Mouse (Mus musculus): ENCODE data around the gene Wfs1. TPM values are rescaled to one million over a fixed set of nuclear protein-coding genes. Genes with fewer than 3 reads are reported as not detected.

Wfs1 gene
- polyA plus RNA-seq, 1 experiment: 83.4 TPM

- Histone ChIP-seq H3K27me3 (ENCODE audit: control insufficient read depth, insufficient read depth, insufficient read length) (no peaks in the 10 kb centered on the region), H3K4me3 (no peak overlapping the region), H3K36me3 (ENCODE audit: control insufficient read depth, insufficient read depth) (peaks cover 7% of the 10 kb centered on the region), H3K79me2 (ENCODE audit: control insufficient read depth, insufficient read depth) (peaks cover 14% of the 10 kb centered on the region), H3ac (ENCODE audit: control insufficient read depth, insufficient read length) (no peak overlapping the region), H3K4me2 (ENCODE audit: low read depth) (no peak overlapping the region)
- TF ChIP-seq POLR2A (IDR thresholded peaks at IDR 0.05; ENCODE audit: insufficient read length, low read depth) (no peak), MYOG (IDR thresholded peaks at IDR 0.05; ENCODE audit: control insufficient read depth in 1 of 3, insufficient read depth in 1 of 3, insufficient read length in 2 of 3, low read depth in 2 of 3) (peak in 2 of 3 experiments; percentile 75 to 96), MYOD1 (IDR thresholded peaks at IDR 0.05; ENCODE audit: control insufficient read depth in 1 of 3, insufficient read length in 2 of 3, low read depth in 2 of 3) (peak; percentile 22 to 93 (median 90)), REST (IDR thresholded peaks at IDR 0.05; ENCODE audit: insufficient read depth, insufficient read length) (no peak), TCF3 (IDR thresholded peaks at IDR 0.05; ENCODE audit: insufficient read length, low read depth) (peak; percentile 82), MAX (IDR thresholded peaks at IDR 0.05; ENCODE audit: low read depth) (no peak)
These were observed 9.4 kb downstream of the Wfs1 start for GRCm38 (mm10) chr5:36979631-36980030.

GRCm38 (mm10) chr5:36979001-36979400 lies 10.0 kb downstream of the Wfs1 start:
- no peak overlapping the region for H3K4me2 ChIP-seq (ENCODE audit: low read depth)
- H3K36me3 ChIP-seq (ENCODE audit: control insufficient read depth, insufficient read depth): peaks cover 7% of the 10 kb centered on the region
- no peak overlapping the region for H3K4me3 ChIP-seq
- H3K79me2 ChIP-seq (ENCODE audit: control insufficient read depth, insufficient read depth): peaks cover 9% of the 10 kb centered on the region
- no peaks in the 10 kb centered on the region for H3K27me3 ChIP-seq (ENCODE audit: control insufficient read depth, insufficient read depth, insufficient read length)
- no peak overlapping the region for H3ac ChIP-seq (ENCODE audit: control insufficient read depth, insufficient read length)
- TF ChIP-seq REST (IDR thresholded peaks at IDR 0.05; ENCODE audit: insufficient read depth, insufficient read length) (no peak), CEBPB (IDR thresholded peaks at IDR 0.05; ENCODE audit: insufficient read depth, poor library complexity, severe bottlenecking) (no peak), USF1 (IDR thresholded peaks at IDR 0.05; ENCODE audit: low read depth) (no peak), MYOD1 (IDR thresholded peaks at IDR 0.05; ENCODE audit: control insufficient read depth in 1 of 3, insufficient read length in 2 of 3, low read depth in 2 of 3) (no peak), TCF3 (IDR thresholded peaks at IDR 0.05; ENCODE audit: insufficient read length, low read depth) (no peak), TCF12 (IDR thresholded peaks at IDR 0.05; ENCODE audit: insufficient read depth, poor library complexity, severe bottlenecking) (no peak), E2F4 (IDR thresholded peaks at IDR 0.05; ENCODE audit: insufficient read depth) (no peak), POLR2AphosphoS2 (IDR thresholded peaks at IDR 0.05; ENCODE audit: insufficient read length, low read depth) (no peak)

- no peak overlapping the region for H3K4me3 ChIP-seq
- TF ChIP-seq SRF (IDR thresholded peaks at IDR 0.05; ENCODE audit: control insufficient read depth, insufficient read length, low read depth) (no peak), MAX (IDR thresholded peaks at IDR 0.05; ENCODE audit: low read depth) (no peak), POLR2A (IDR thresholded peaks at IDR 0.05; ENCODE audit: insufficient read length, low read depth) (no peak), USF1 (IDR thresholded peaks at IDR 0.05; ENCODE audit: low read depth) (no peak), REST (IDR thresholded peaks at IDR 0.05; ENCODE audit: insufficient read depth, insufficient read length) (no peak), E2F4 (IDR thresholded peaks at IDR 0.05; ENCODE audit: insufficient read depth) (no peak), MYOG (IDR thresholded peaks at IDR 0.05; ENCODE audit: control insufficient read depth in 1 of 3, insufficient read depth in 1 of 3, insufficient read length in 2 of 3, low read depth in 2 of 3) (no peak)
- H3ac ChIP-seq (ENCODE audit: control insufficient read depth, insufficient read length): no peak overlapping the region
- H3K27me3 ChIP-seq (ENCODE audit: control insufficient read depth, insufficient read depth, insufficient read length): no peaks in the 10 kb centered on the region
- H3K36me3 ChIP-seq (ENCODE audit: control insufficient read depth, insufficient read depth): peaks cover 9% of the 10 kb centered on the region
- H3K79me2 ChIP-seq (ENCODE audit: control insufficient read depth, insufficient read depth): no peaks in the 10 kb centered on the region
- H3K4me2 ChIP-seq (ENCODE audit: low read depth): no peak overlapping the region
These were observed 11.2 kb downstream of the Wfs1 start for GRCm38 (mm10) chr5:36977809-36978208.

- peaks cover 4% of the 10 kb centered on the region for H3K36me3 ChIP-seq (ENCODE audit: control insufficient read depth, insufficient read depth)
- no peaks in the 10 kb centered on the region for H3K27me3 ChIP-seq (ENCODE audit: control insufficient read depth, insufficient read depth, insufficient read length)
- H3K4me2 ChIP-seq (ENCODE audit: low read depth): no peak overlapping the region
- H3K4me3 ChIP-seq: no peak overlapping the region
- H3K79me2 ChIP-seq (ENCODE audit: control insufficient read depth, insufficient read depth): no peaks in the 10 kb centered on the region
- TF ChIP-seq POLR2AphosphoS2 (IDR thresholded peaks at IDR 0.05; ENCODE audit: insufficient read length, low read depth) (no peak), MYOG (IDR thresholded peaks at IDR 0.05; ENCODE audit: control insufficient read depth in 1 of 3, insufficient read depth in 1 of 3, insufficient read length in 2 of 3, low read depth in 2 of 3) (peak in 1 of 3 experiments; percentile 65), MYOD1 (IDR thresholded peaks at IDR 0.05; ENCODE audit: control insufficient read depth in 1 of 3, insufficient read length in 2 of 3, low read depth in 2 of 3) (peak in 1 of 3 experiments; percentile 58), POLR2A (IDR thresholded peaks at IDR 0.05; ENCODE audit: insufficient read length, low read depth) (no peak), E2F4 (IDR thresholded peaks at IDR 0.05; ENCODE audit: insufficient read depth) (no peak), USF1 (IDR thresholded peaks at IDR 0.05; ENCODE audit: low read depth) (no peak), CEBPB (IDR thresholded peaks at IDR 0.05; ENCODE audit: insufficient read depth, poor library complexity, severe bottlenecking) (no peak), REST (IDR thresholded peaks at IDR 0.05; ENCODE audit: insufficient read depth, insufficient read length) (no peak)
- no peak overlapping the region for H3ac ChIP-seq (ENCODE audit: control insufficient read depth, insufficient read length)
These were observed 13.7 kb downstream of the Wfs1 start for GRCm38 (mm10) chr5:36975336-36975735.

- Histone ChIP-seq H3K27me3 (ENCODE audit: control insufficient read depth, insufficient read depth, insufficient read length) (no peaks in the 10 kb centered on the region), H3K79me2 (ENCODE audit: control insufficient read depth, insufficient read depth) (no peaks in the 10 kb centered on the region), H3K36me3 (ENCODE audit: control insufficient read depth, insufficient read depth) (peaks cover 10% of the 10 kb centered on the region), H3K4me2 (ENCODE audit: low read depth) (no peak overlapping the region), H3K4me3 (no peak overlapping the region), H3ac (ENCODE audit: control insufficient read depth, insufficient read length) (no peak overlapping the region)
- TF ChIP-seq REST (IDR thresholded peaks at IDR 0.05; ENCODE audit: insufficient read depth, insufficient read length) (no peak), MYOD1 (IDR thresholded peaks at IDR 0.05; ENCODE audit: control insufficient read depth in 1 of 3, insufficient read length in 2 of 3, low read depth in 2 of 3) (no peak), USF1 (IDR thresholded peaks at IDR 0.05; ENCODE audit: low read depth) (no peak), TCF12 (IDR thresholded peaks at IDR 0.05; ENCODE audit: insufficient read depth, poor library complexity, severe bottlenecking) (no peak), SRF (IDR thresholded peaks at IDR 0.05; ENCODE audit: control insufficient read depth, insufficient read length, low read depth) (no peak), E2F4 (IDR thresholded peaks at IDR 0.05; ENCODE audit: insufficient read depth) (no peak), POLR2A (IDR thresholded peaks at IDR 0.05; ENCODE audit: insufficient read length, low read depth) (no peak), MYOG (IDR thresholded peaks at IDR 0.05; ENCODE audit: control insufficient read depth in 1 of 3, insufficient read depth in 1 of 3, insufficient read length in 2 of 3, low read depth in 2 of 3) (no peak), CEBPB (IDR thresholded peaks at IDR 0.05; ENCODE audit: insufficient read depth, poor library complexity, severe bottlenecking) (no peak), TCF3 (IDR thresholded peaks at IDR 0.05; ENCODE audit: insufficient read length, low read depth) (no peak), MAX (IDR thresholded peaks at IDR 0.05; ENCODE audit: low read depth) (no peak), POLR2AphosphoS2 (IDR thresholded peaks at IDR 0.05; ENCODE audit: insufficient read length, low read depth) (no peak)
These were observed 17.4 kb downstream of the Wfs1 start for GRCm38 (mm10) chr5:36971587-36971986.

Data from myocyte (in vitro differentiated cells).